Mouse (Mus musculus) embryonic fibroblast, embryonic 13.5 days (primary cell): ENCODE data around the gene Esrp2. TPM values are rescaled to one million over a fixed set of nuclear protein-coding genes. Genes with fewer than 3 reads are reported as not detected.

Experiments
- H3K27ac ChIP-seq: 2 replicates; pipeline ENCODE4 v1.5.1; 2012; ENCODE audit warnings: low read length, control low read depth, inconsistent platforms; ENCODE audit not compliant: insufficient read depth
- H3K4me1 ChIP-seq: 2 replicates; pipeline ENCODE4 v1.6.1; 2011; ENCODE audit warnings: low read length; ENCODE audit not compliant: control insufficient read depth, insufficient read depth
- H3K4me3 ChIP-seq: 2 replicates; pipeline ENCODE4 v1.5.1; 2011; ENCODE audit warnings: mild to moderate bottlenecking, control low read depth, low read length; ENCODE audit not compliant: insufficient read depth
- CTCF ChIP-seq: IDR thresholded peaks from 2 replicates; pipeline ENCODE4 v1.5.1; 2011; ENCODE audit warnings: mild to moderate bottlenecking, control low read depth, low read length, moderate library complexity, borderline replicate concordance; ENCODE audit not compliant: insufficient read depth
- POLR2A ChIP-seq: IDR thresholded peaks from 2 replicates; pipeline ENCODE4 v1.6.1; 2011; ENCODE audit warnings: low read depth, mild to moderate bottlenecking, control low read depth, low read length, moderate library complexity
- polyA plus RNA-seq: library from polyadenylated mRNA; stranded (reverse); fragments of >200 nt; gene quantifications from 2 replicates; pipeline ENCODE4 v1.2.4, GENCODE M21; 2011; ENCODE audit warnings: low read depth; ENCODE audit not compliant: missing spikeins, insufficient read length

Gene Esrp2
- polyA plus RNA-seq, 1 experiment = 2.1 TPM

GRCm38 (mm10) chr8:106102321-106102720 is 34.5 kb downstream of the Esrp2 start:
- H3K27ac ChIP-seq = no peak overlapping the region
- TF ChIP-seq CTCF = no peak
- TF ChIP-seq POLR2A = no peak
- H3K4me3 ChIP-seq = no peak overlapping the region
- no peaks in the 10 kb centered on the region for H3K4me1 ChIP-seq

Other genes with a start within 250 kb of the Esrp2 start
- gene Nrn1l, start 243.4 kb downstream of the Esrp2 start, polyA plus RNA-seq = 1.1 and 1.2 TPM in 2 replicates
- gene Pskh1, start 236.5 kb downstream of the Esrp2 start, polyA plus RNA-seq = 28.9 and 30.5 TPM in 2 replicates
- not detected in 2 replicates for gene Ctrl, start 203.1 kb downstream of the Esrp2 start, polyA plus RNA-seq
- gene Psmb10, start 198.5 kb downstream of the Esrp2 start, polyA plus RNA-seq = 27.1 and 30.5 TPM in 2 replicates
- 2.3 and 3.9 TPM in 2 replicates for gene Lcat, start 193.6 kb downstream of the Esrp2 start, polyA plus RNA-seq
- gene Slc12a4, start 170.9 kb downstream of the Esrp2 start, polyA plus RNA-seq = 60.2 and 82.1 TPM in 2 replicates
- not detected in 2 replicates for gene Dpep3, start 157.5 kb downstream of the Esrp2 start, polyA plus RNA-seq
- 13.4 and 17.4 TPM in 2 replicates for gene Dus2, start 145.6 kb downstream of the Esrp2 start, polyA plus RNA-seq
- not detected in 2 replicates for gene Dpep2nb, start 131.0 kb downstream of the Esrp2 start, polyA plus RNA-seq
- gene Ddx28, start 125.1 kb downstream of the Esrp2 start, polyA plus RNA-seq = 7.3 and 8.8 TPM in 2 replicates
- 69.6 and 78.6 TPM in 2 replicates for gene Nfatc3, start 78.1 kb downstream of the Esrp2 start, polyA plus RNA-seq
- 30.0 and 40.9 TPM in 2 replicates for gene Pla2g15, start 13.4 kb upstream of the Esrp2 start, polyA plus RNA-seq
- gene Slc7a6, start 31.9 kb upstream of the Esrp2 start, polyA plus RNA-seq = 57.4 and 59.3 TPM in 2 replicates
- gene Slc7a6os, start 74.0 kb upstream of the Esrp2 start, polyA plus RNA-seq = 31.1 and 34.0 TPM in 2 replicates
- gene Prmt7, start 74.0 kb upstream of the Esrp2 start, polyA plus RNA-seq = 33.6 and 40.3 TPM in 2 replicates
- gene Smpd3, start 201.0 kb upstream of the Esrp2 start, polyA plus RNA-seq = 0.37 and 0.89 TPM in 2 replicates